Mouse (Mus musculus): ENCODE measurements around the gene Art4.

DNA sequence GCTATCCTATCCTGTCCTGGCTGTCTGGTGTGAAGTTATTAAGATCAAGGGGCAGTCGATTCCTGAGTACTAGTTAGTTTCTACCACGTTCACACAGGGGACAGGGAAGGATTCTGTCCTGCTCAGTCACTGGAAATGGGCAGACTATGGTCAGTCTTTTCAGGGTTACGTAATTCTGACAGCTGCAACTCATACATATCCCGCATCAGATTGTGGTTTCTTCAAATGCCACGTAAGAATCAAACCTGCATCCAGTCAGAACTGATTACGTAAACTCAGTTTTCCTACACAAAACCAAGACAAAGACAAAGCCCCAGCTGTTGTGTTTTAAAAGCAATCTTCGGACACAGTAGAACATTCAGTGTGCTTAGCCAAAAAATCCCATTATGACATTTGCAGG is 42.2 kb downstream of the Art4 start:
- no peak for TF ChIP-seq CTCF (IDR thresholded peaks at IDR 0.05; ENCODE audit: extremely low read depth, insufficient read length, insufficient replicate concordance, low read depth, low read length)
- no peak for TF ChIP-seq POLR2A (IDR thresholded peaks at IDR 0.05; ENCODE audit: low read depth, low read length)

All from small intestine, adult 2 months (tissue).